Mouse (Mus musculus): ENCODE results near the gene Armc9.

GRCm38 (mm10) chr1:86313096-86313771 is 158.7 kb downstream of the Armc9 start:
- TF ChIP-seq GATA1 (IDR thresholded peaks at IDR 0.05; ENCODE audit: low read length) = no peak
- TF ChIP-seq TAL1 (IDR thresholded peaks at IDR 0.05; ENCODE audit: low read length) = no peak
